Mouse (Mus musculus): ENCODE measurements around the gene Lrrc57. TPM values are rescaled to one million over a fixed set of nuclear protein-coding genes. Genes with fewer than 3 reads are reported as not detected.

Gene Lrrc57
- total RNA-seq (2021) = 10 to 100 TPM; 17.3 to 21.9 TPM
- long read RNA-seq, experiment 1, transcript Lrrc57-202 (6 exons, 1,962 nt) = major isoform, 5 of 22 reads
- long read RNA-seq, experiment 1, partial matches to known transcripts = 0 of 22 reads
- long read RNA-seq, experiment 1, other reads (novel, unspliced or antisense) = 13 of 22 reads
- long read RNA-seq, experiment 2, transcript Lrrc57-204 (6 exons, 1,961 nt) = minor isoform, 9 of 46 reads
- long read RNA-seq, experiment 2, transcript Lrrc57-202 (6 exons, 1,962 nt) = major isoform, 12 of 46 reads
- long read RNA-seq, experiment 2, partial matches to known transcripts = 1 of 46 reads
- long read RNA-seq, experiment 2, other reads (novel, unspliced or antisense) = 20 of 46 reads

GRCm38 (mm10) chr2:120608830-120609723, at the start of gene Lrrc57, which contains the start of gene Haus2:
Lrrc57 (minus strand) TSS chr2:120609520.
Haus2 (plus strand) TSS chr2:120609383.
- peak; percentile 75 to 85 for DNase-seq (ENCODE audit: low spot score in 2 of 2)

- DNase-seq (ENCODE audit: low spot score in 2 of 2) = no peak
Measured at GRCm38 (mm10) chr2:120658486-120658885, 49.2 kb upstream of the Lrrc57 start.

DNA sequence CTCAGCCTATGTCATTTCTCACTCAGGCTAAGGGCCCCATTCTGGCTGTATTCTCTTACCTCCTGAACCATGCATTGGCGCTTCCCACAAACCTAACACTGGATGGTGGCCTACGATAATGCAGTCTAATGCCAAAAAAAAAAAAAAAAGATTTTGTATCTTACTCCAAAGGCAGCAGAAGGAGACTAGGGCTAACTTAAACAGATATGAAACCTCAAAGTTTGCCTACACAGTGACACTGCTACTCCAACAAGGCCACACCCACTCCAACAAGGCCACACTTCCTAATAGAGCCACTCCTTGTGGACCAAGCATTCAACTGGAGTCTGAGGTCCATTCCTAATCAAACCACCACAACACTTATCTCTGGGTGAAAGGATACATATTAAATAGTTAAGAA, 47.4 kb upstream of the Lrrc57 start:
- no peak for DNase-seq (ENCODE audit: low spot score in 2 of 2)

DNA sequence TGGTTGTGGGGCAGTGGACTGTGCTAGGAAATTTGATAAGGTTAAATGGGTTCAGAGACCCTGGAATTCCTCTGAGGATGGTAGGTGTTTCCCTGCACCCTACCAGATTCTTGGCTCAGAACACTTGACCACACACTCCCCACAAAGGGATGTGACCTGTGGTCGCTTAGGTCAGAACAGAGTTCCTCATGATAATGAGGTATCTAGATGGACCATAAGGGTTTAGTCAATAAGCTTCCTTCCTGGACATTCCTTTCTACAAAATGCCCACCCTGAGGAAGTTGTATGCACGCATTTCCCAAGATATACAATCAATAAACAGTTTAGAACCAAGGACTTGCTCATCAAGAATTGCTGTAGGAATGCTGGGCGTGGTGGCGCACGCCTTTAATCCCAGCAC, 46.6 kb upstream of the Lrrc57 start:
- DNase-seq (ENCODE audit: low spot score in 2 of 2) = no peak

DNA sequence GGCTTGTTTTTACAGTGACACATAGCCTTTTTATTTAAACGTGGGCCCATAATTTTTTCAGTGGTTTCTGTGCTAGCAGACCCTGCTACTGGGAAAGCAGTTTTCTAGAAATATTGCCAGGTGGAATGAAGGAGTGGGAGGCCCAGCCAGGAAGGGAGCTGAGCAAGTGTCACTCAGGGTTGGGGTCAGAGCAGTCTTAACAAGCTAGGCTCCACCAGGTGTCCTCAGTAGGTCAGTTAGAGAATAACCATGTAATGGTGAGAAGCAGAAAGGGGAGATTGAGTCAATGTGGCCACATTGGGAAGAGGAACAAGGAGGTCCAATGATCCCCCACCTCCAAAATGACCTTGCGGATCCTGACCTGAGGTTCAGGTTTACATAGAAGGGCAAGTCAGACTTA, 45.4 kb upstream of the Lrrc57 start:
- no peak for DNase-seq (ENCODE audit: low spot score in 2 of 2)

DNA sequence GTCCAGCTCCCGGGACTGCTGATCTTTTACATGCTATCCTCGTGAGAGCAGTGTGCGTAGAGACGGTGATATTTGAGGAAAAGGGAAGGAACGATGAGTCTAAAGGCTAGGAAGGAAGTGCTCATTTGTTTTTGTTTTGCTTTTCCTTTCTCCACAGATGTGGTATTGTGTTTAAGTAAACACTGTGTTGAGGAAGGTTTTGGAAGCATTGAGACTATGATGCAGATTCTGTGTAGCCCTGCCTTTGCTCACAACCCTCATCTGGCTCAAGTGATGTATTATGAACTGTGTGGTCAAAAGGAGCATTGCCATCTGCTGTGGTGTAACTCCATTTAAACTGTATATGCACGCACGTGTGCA, 43.6 kb upstream of the Lrrc57 start:
- no peak for DNase-seq (ENCODE audit: low spot score in 2 of 2)

- no peak for DNase-seq (ENCODE audit: low spot score in 2 of 2)
Measured at GRCm38 (mm10) chr2:120652256-120652924, 43.1 kb upstream of the Lrrc57 start.

DNA sequence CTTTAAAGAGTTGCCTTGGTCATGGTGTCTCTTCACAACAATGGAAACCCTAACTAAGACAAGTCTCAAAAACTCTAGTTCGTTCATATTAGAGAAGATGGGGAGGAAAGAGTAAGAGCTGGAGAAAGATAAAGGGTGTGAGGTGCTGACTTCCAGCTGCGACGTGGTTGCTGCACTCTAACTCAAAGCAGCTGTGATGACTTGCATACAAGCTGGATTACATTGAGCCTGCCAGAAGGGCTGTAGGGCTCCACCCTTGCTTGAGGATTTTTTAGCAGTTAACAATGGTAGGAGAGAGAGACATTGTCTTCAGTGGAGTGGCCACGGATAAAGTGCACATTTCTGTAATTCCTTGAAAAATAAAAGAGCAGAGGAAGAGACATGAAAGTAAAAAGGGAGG, 37.5 kb upstream of the Lrrc57 start:
- DNase-seq (ENCODE audit: low spot score in 2 of 2) = no peak

DNA sequence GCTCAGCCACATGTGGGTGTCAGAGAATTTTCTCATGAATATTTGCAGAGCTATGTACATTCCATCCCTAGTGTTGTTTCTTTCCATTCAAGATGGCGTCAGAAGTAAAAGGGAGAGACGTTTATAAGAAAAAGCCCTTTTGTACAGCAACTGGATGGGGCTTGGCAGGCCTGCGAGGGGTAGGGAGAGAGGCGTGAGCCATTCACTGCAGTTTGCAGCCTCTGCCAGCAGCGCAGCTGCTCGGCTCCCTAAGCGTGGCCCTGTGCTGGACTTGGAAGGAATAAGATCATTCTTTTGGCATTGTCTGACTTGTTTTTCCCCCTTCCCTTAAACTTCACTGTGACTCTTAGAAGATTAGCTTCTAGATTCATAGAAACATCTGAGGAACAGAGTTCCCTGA, 34.5 kb upstream of the Lrrc57 start:
- DNase-seq (ENCODE audit: low spot score in 2 of 2) = no peak

- DNase-seq (ENCODE audit: low spot score in 2 of 2) = no peak
Measured at GRCm38 (mm10) chr2:120640835-120641234, 31.5 kb upstream of the Lrrc57 start.

DNA sequence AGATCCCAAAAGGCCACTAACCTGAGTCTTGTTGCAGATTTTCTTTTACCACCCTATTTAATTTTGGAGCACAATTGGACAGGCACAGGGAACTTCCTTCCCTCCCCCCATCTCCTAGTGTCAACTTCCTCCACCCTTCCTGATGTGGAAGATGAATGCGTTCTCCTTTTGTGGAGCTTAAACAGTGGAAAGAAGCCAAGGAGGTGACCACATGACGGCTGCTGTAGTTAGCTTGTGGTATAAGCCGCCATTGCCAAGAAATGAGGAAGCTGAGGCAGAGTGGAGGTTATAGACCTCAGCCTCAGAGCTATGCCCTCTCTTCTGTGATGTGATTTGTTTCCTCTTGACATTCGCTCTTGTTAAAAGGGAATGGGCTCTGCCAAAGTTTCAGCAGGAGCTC, 22.6 kb upstream of the Lrrc57 start:
- DNase-seq (ENCODE audit: low spot score in 2 of 2) = no peak

DNA sequence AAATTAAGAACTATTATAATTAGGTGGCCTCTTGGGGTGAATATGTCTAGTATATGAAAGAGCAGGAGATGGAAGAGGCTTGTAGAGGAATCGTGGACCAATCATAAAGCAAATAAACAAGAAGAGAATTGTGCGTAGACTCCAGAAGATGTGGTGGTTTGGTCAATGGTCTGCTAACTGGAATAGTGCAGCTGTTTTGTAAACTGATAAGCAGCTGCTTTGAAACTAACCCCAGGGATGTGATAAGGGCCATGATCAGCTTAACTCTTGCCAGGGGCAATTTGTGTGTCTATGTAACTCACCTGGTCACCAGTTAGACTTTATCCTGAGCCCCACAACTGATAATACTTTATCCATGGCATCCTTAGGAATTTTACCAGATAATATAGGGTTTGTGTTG, 22.2 kb upstream of the Lrrc57 start:
- DNase-seq (ENCODE audit: low spot score in 2 of 2) = no peak

DNA sequence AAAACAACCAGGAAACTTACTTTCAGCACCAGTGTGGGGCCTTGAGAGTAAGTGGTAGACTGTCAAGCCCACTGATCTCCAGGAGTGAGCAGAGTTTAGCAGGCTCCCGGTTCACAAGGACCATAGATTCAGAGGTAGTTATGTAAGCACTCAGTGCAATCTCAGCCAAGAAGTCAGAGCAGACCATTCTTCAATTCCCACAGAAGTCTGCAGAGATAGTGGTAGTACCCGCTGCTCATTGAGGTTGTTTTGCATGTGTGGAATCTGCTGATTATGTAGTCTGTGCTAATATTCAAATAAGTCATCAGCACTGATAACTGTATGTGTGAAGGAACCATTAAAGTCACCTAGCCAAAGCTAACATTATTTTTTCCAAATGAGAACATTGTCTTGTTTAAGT, 21.3 kb upstream of the Lrrc57 start:
- no peak for DNase-seq (ENCODE audit: low spot score in 2 of 2)

GRCm38 (mm10) chr2:120630246-120630645, 20.9 kb upstream of the Lrrc57 start:
- no peak for DNase-seq (ENCODE audit: low spot score in 2 of 2)

DNA sequence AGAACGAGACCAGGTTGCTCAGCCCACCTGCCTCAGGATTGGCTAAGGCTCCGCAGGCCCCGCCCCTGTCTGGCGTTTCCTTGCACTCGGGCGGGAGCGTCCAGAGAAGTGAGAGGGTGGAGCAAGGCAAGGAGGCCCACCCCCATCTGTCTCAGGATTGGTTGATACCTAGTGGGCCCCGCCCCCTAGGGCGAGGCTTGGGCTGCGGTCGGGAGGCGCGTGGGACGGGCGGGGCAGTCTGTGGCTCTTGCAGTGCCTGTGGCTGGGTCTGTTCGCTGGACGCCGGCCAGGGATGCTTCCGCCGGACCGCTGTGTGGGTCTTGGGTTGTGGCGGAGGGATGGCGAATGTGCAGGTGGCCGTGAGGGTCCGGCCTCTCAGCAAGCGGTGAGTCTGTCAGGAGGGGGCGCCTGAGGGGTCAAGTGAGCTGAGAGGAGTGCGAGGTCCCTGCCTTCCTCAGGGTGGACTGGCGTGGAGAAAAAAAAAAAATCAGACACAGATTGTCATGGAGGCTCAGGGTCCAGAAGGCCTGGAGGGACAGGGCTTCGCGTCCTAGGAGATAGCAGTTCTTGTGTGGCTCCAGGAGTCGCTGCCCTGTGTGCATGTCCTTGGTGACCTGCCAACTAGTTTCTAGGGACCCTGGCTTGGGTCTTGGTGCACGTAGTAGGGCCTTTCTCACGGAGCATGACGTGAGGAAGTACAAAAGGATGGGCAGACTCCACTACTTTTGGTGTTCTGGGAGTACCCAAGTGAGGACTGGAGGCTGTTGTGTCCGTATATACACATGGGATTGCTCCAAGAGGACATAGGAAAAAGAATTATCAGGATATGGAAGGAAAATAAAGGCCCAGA, 19.8 kb upstream of the Lrrc57 start, which contains the start of gene Stard9:
Gene Stard9 (plus strand): TSS at position 236 of the 850 bp plus-strand sequence.
- DNase-seq (ENCODE audit: low spot score in 2 of 2) = peak; percentile 89 to 98

GRCm38 (mm10) chr2:120628076-120628865, 19.0 kb upstream of the Lrrc57 start:
- no peak for DNase-seq (ENCODE audit: low spot score in 2 of 2)

GRCm38 (mm10) chr2:120622920-120623319, 13.6 kb upstream of the Lrrc57 start:
- DNase-seq (ENCODE audit: low spot score in 2 of 2) = no peak

DNA sequence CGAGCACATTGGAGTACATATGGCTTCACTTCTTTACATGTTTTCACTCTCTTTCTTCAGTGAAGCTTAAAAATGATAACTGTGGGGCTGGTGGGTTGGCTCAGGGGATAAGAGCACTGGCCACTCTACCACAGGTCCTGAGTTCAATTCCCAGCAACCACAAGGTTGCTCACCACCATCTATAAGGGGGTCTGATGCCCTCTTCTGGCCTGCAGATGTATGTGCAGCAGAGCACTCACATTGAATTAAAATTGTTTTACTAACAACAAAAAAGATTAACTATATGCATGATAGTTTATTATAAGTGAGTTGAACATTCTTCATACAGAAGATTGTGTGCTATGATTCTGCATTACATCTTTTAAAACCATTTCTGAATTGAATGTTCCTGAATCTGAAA, 10.2 kb upstream of the Lrrc57 start:
- no peak for DNase-seq (ENCODE audit: low spot score in 2 of 2)

DNA sequence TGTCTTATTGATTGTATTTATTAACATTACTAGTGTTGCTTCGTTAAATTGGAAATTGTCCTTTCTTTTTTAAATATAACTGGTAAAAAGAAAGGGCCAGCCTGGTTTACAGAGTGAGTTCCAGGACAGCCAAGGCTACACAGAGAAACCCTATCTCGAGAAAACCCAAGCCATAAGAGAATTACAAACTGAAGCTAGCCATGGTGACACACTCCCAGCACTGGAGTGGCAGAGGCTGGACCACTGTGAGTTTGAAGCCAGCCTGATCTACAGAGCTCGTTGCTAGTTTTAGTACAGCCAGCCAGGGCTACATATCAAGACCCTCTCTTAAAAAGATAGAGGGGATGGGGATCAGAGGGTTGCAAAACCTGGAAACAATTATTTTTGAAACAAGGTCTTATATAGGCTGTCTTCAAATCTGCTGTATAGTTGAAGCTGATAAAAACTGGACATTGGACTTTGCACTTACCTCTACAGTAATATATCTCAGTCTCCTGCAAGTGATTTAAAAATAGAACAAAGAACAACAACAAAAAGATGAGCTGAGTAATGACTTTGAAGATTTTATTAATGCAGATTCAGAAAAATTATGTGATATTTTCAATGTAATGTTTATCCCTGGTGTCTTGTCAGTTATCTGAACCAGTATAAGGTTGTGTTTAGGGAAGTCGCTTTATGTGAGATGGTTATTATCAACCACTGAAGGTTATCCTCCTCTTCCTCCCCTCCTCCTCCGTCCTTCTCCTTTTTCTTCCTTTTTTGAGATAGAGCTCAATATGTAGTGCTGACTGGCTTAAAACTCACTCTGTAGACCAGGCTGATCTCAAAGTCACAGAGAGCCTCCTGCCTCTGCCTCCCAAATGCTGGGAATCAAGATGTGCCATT, 7.2 kb upstream of the Lrrc57 start:
- DNase-seq (ENCODE audit: low spot score in 2 of 2) = no peak

All from adrenal gland, postnatal 4 days (tissue).